Mouse (Mus musculus): ENCODE measurements at regions not wholly inside any gene's neighbourhood (a gene's known extent, or its start where the extent isn't known, plus 50 kb on each side); places are given as distances from the start of the nearest gene placed in this dataset.
"Not testable (repeated sequence)": the region's sequence is repeated elsewhere in the genome, so short reads cannot be mapped to it uniquely, and the experiment has no call there.

GRCm38 (mm10) chr12:115802499-115802898 lies 245.0 kb upstream of the Zfp386 start:
- peak; percentile 9 for DNase-seq

- not testable (repeated sequence) for DNase-seq
Measured at GRCm38 (mm10) chr12:115803675-115804074, 243.8 kb upstream of the Zfp386 start.

- no peak for DNase-seq
Measured at GRCm38 (mm10) chr12:115807978-115808377, 239.5 kb upstream of the Zfp386 start.

Small RNAs in the stretch of these regions (microRNA-seq; reads per million reads assigned to microRNA genes)
- gene Gm27722 = 0 reads per million in 2 experiments
- gene Mir6388 = 0 reads per million in 2 experiments

Data from adrenal gland, adult 2 months (tissue).